Mouse (Mus musculus) natural killer cell, adult 2 months (primary cell): Measurements from ENCODE around the gene Pcdh8.

Source experiments
- DNase-seq, 2 experiments: peaks; one replicate each; pipeline ENCODE4 v3.0.0; 2022; ENCODE audit warnings: low spot score in 2 of 2

Gene Pcdh8

GRCm38 (mm10) chr14:79754157-79754556 is 17.0 kb downstream of the Pcdh8 start:
- DNase-seq: no peak

- no peak for DNase-seq
Measured at GRCm38 (mm10) chr14:79753733-79754132, 17.4 kb downstream of the Pcdh8 start.

DNA sequence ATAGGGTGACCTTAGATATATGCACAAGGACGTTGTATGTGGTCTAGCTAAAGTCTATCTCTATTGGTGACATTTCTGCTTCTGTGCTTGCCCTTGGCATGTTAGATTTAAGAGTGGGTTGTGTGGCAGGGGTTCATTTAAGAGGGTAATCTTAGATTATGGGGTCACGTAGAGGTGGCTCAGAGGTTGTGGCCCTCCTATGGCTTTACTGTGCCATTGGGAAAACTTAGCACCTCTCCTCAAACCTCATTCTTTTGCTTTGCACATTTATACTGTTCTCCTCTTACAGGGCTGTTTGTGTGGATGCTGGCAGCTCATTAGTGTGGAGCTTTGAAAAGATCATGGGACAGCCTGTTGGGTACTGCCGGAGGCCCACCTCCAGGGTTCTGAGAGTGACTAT is 30.6 kb downstream of the Pcdh8 start:
- DNase-seq: no peak

GRCm38 (mm10) chr14:79738441-79738840 is 32.7 kb downstream of the Pcdh8 start:
- DNase-seq: no peak

DNA sequence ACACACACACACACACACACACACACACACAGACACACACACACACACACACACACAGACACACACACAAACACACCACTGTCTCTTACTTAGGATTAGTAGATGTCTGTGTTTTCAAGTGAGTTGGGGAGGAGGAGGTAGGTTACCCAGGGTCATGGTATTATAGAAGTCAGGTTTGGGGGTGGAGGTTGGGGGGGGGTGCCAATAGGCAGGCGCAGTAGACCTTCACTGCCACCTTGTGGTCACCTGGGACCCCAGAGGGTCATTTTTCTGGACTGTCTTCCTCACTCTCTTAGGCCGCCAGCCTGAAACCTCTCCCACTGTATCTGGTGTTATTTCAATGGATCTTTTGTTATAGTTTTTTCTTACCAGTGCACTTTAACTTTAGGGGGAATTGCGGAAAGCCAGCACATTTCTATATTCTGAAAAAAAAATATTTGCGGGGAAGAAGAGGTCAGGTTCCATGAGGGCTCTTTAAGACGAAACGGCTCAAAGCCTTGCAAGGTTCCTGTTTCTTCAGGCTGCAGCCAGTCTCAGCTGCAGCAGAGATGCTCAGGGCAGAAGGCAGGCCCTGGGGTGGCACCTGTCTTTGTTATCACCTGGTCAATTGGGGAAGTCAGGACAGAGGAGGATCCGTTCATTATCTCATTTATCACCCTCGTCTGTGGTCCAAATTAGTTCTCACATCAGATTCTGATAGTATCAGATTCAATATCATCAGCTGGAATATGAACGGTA is 33.3 kb downstream of the Pcdh8 start:
- DNase-seq: no peak

DNA sequence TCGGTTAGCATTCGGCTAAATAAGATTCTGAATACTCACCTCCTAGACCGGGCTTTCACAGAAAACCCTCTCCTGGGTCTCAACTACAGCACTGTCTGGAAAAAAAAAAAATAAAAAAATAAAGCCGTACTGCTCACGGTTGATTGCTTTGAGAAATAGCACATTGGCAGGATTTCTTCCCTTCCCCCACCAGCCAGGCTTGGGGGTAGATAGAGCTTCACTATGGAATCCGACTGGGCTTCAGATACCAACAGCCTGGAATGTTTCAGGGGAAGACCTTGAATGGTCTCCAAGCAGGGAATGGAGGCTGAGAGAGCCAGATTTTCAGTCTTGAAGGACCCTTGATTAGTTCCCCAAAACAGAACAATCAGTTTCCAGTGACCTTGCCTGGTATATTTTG is 34.3 kb downstream of the Pcdh8 start:
- DNase-seq: no peak

DNA sequence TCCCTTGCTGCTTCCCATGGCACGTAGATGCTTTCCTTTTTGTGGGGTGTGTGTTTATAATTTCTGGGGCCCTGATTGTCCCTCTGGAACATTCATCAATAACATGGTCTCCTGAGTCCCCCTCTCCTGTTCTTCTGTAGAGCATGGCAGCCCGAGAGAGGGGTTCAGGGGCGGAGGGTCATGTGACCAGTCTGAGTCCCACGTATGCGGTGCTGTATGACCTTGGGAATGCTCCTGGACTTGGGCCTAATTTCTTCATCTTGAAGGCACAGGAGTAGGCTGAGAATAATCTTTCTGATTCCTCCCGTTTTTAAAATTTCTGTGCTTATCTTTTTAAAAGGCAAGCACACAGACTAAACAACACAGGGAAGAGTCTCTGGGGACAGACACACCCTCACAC is 37.6 kb downstream of the Pcdh8 start:
- no peak for DNase-seq

DNA sequence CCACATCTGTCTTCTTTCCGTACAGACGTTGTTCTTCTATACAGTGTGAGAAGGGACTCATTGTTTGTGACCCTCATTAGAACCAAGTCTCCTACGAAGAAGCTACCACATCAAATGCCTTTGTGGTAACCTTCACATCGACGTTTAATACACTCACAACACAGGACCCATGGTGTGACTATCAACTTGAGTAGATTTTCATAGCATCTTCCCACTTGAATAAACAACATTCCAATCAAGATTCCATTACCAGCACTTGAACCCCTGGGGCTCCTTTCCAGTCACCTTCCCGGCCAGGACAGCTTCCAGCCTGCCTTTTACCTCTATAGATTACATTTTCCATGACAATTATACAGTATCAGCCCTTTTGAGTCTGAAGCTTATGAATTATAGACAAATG is 42.3 kb downstream of the Pcdh8 start:
- no peak for DNase-seq

DNA sequence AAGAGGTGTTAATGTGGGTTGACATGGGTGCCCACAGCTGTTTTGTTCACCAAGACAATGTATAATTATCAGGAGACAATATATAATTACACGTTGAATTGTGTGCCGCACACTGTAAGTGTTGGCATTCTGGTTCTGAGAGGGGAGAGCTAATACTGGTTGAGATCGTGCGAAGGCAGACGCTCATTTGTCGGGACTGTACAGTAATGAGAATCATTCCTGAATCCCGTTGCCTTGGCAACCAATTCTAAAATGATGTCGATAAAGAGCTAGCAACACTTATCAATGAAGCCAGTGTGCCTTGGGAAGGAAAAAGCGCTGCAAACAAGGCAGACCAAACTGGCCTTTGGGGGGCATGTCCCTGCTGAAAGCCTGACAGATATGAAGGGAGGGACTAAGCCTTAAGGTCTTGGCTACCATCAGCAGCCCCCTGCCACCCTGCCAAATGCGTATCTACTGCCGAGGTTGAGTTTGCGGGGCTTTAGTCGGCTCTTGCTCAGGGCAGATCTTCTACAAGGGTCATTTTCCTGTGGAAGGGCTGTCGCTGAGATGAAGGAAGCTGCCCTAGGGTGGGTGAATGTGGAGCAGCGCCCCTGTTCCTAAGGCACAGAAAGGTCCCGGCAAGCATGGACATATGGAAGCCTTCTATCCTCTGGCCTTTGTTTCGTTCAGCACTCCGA is 47.0 kb downstream of the Pcdh8 start:
- no peak for DNase-seq

- no peak for DNase-seq
Measured at GRCm38 (mm10) chr14:79722228-79722627, 48.9 kb downstream of the Pcdh8 start.
